Mouse (Mus musculus): ENCODE results near the gene Tssk4.

Tssk4 gene

DNA sequence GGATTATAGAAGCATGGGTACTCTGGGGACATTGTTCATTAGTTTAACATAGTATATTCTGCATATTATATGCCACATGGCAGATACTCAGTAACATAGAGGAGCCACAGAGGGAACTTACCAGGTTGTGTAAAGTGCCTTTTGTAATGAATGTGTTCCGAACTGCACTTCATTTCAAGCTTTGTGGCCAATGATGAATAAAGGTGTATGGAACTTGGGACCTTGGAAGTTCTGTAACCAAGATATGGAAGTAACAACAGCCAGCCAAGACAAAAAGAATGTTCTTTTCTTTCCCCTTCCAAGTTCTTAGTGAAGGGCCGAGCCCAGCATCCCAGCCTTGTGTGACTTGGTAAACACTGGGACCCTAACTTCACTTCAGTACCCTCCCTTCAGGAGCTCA lies at the start of gene Tssk4:
Gene Tssk4, plus strand, starts transcription at position 301 of the 400 bp plus-strand sequence.
- no peak for DNase-seq (ENCODE audit: low read depth, low spot score)

DNA sequence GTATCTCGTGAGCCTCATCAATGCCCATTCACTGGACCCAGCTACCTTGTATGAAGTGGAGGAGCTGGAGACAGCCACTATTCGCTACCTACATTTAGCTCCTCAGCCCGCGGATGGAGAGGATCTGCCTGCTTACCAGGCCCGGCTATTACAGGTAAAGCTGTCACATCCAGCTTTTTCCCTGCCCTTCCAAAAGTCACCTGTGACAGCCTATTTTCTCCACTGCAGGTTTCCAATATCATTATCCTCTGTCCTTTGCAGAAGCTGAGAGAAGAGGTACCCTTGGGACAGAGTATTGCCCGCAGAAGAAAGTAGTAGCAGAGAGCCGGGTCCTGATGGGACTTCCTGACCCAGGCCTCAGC lies 46.7 kb upstream of the Tssk4 start, which contains the start of gene Irf9:
Gene Irf9, plus strand, starts transcription at position 301 of the 362 bp plus-strand sequence.
- DNase-seq (ENCODE audit: low read depth, low spot score): no peak

GRCm38 (mm10) chr14:55603633-55604576 lies 46.1 kb upstream of the Tssk4 start:
- peak; percentile 99 for DNase-seq (ENCODE audit: low read depth, low spot score)

DNA sequence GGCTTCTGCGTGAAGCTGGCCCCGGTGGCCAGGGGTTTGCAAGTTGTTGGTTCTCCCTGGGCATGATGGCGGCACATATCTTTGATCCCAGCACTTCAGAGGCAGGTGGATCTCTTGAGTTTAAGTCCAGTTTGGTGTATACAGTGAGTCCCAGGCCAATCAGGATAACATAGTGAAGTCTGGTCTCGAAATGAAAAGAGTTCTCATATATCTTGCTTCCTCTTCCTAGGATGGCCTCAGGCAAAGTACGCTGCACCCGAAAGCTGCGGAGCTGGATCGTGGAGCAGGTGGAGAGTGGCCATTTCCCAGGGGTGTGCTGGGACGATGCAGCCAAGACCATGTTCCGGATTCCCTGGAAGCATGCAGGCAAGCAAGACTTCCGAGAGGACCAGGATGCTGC lies 45.2 kb upstream of the Tssk4 start:
- peak; percentile 29 for DNase-seq (ENCODE audit: low read depth, low spot score)

DNA sequence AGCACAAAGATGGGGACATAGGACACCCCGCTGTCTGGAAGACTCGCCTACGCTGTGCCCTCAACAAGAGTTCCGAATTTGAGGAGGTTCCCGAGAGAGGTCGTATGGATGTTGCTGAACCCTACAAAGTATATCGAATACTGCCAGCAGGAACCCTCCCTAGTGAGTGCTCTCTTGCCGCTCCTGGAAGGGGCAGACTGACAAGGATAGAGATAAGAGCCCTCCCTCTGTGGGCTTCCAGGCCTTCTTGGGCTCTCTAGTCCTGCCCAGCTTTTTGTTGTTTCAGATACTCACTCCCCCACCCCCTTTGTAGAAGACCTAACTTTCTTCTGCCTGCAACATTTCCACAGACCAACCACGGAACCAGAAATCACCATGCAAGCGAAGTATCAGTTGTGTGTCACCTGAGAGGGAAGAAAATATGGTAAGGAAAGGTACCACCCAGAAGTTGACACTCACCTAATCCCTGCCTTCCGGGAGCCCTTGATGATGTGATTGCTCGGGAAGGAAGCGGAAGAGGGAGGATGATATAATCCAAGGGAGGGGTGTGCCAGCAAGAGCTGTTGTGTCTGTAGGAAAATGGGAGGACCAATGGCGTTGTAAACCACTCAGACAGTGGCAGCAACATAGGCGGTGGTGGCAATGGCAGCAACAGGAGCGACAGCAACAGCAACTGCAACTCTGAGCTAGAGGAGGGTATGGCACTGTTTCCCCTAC lies 44.1 kb upstream of the Tssk4 start:
- DNase-seq (ENCODE audit: low read depth, low spot score): no peak

DNA sequence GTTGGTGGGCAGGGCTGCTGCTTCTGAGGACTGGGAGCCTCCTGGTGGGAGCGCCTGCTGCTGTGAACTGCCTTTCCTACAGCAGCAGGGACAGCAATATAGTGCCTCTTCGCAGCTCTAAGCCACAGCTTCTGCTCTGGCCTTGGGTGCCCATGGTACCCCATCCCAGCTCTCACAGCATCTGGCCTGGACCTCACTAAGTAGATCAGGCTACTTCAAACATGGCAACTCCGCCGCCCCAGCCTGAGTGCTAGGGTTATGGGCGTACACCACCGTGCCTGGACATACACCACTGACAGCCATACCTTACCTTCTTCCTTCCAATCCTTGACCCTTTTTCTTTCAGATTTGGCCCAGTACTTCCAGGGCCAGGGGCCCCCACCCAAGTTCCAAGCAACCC lies 41.6 kb upstream of the Tssk4 start:
- DNase-seq (ENCODE audit: low read depth, low spot score): no peak

DNA sequence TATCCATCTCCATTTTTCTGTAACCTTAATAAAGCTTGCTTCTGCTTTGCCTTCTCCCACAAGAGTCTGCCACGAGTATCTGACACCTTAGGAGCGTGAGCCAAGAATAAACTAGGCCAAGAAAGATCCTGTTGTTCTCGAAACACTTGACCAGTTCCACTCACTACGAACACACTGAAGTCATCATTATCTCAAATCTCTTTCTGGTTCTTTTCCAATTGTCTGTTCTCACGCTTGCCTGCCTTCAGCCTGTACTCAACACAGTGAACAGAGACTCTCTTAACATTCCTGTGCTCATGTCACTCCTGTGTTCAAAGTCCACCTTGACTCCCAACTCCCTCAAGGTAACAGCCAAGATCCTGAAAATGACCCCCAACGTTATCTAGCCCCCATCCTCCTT lies 36.6 kb upstream of the Tssk4 start:
- no peak for DNase-seq (ENCODE audit: low read depth, low spot score)

- DNase-seq (ENCODE audit: low read depth, low spot score): no peak
Measured at GRCm38 (mm10) chr14:55614565-55615178, 35.3 kb upstream of the Tssk4 start.

GRCm38 (mm10) chr14:55615876-55616275 lies 34.1 kb upstream of the Tssk4 start:
- DNase-seq (ENCODE audit: low read depth, low spot score): no peak

GRCm38 (mm10) chr14:55616844-55617243 lies 33.1 kb upstream of the Tssk4 start:
- no peak for DNase-seq (ENCODE audit: low read depth, low spot score)

- DNase-seq (ENCODE audit: low read depth, low spot score): peak; percentile 97
Measured at GRCm38 (mm10) chr14:55617822-55618221, 32.2 kb upstream of the Tssk4 start, which contains the start of gene Rec8. TSS of gene Rec8 (plus strand) at chr14:55618037.

GRCm38 (mm10) chr14:55618486-55619195 lies 31.3 kb upstream of the Tssk4 start:
- no peak for DNase-seq (ENCODE audit: low read depth, low spot score)

- DNase-seq (ENCODE audit: low read depth, low spot score): no peak
Measured at GRCm38 (mm10) chr14:55628077-55628827, 21.7 kb upstream of the Tssk4 start.

- DNase-seq (ENCODE audit: low read depth, low spot score): peak; percentile 68
Measured at GRCm38 (mm10) chr14:55629312-55629711, 20.7 kb upstream of the Tssk4 start.

GRCm38 (mm10) chr14:55634874-55635522 lies 15.0 kb upstream of the Tssk4 start:
- DNase-seq (ENCODE audit: low read depth, low spot score): peak; percentile 25

DNA sequence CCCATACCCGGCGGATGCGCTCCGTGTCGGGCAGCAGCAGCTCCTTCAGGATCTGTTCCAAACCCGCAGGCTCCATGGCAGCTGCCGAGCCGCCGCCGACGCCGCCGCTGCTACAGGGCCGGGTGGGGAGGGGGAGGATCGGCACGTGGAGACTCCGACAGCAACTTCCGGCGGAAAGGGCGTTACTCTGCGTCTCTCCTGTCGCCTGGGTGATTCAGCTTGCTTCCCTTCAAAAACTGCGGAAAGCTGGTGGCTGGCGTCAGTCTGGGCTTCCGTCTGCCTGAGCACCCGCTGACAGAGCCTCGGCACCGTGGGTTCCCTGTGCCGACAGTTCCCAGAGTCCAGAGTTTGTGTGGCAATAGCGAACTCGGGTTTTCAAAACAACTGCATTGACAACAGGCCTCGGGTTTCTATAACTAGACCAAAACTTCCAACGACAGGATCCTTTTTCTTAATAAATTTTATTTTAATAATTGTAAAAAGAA lies 14.4 kb upstream of the Tssk4 start, which contains the start of gene Ipo4:
Gene Ipo4, minus strand, starts transcription at position 435 of the 485 bp plus-strand sequence.
- DNase-seq (ENCODE audit: low read depth, low spot score): peak; percentile 90

GRCm38 (mm10) chr14:55637795-55638194 lies 12.2 kb upstream of the Tssk4 start, which contains the start of gene Gm49378:
TSS of gene Gm49378 (minus strand) at chr14:55637895.
- DNase-seq (ENCODE audit: low read depth, low spot score): no peak

- no peak for DNase-seq (ENCODE audit: low read depth, low spot score)
Measured at GRCm38 (mm10) chr14:55640816-55641215, 9.2 kb upstream of the Tssk4 start.

- DNase-seq (ENCODE audit: low read depth, low spot score): no peak
Measured at GRCm38 (mm10) chr14:55641291-55641690, 8.7 kb upstream of the Tssk4 start.

DNA sequence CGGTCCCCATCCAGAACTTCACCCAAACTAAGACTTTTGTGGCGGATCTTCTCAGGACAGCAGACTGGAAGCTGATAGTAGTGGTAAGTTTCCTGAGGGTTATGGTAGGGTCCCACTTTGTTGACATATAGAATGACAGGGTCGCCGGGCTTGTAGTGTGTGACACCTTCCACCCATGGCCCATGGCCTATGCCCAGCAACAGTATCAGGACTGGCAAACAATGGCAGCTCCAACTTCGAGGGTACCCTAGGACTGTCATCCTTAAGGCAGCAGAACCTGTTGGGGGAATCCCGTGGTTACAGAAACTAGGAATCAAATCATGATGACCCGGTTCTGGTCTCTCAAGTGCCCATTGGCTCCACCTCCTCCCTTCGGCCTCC lies 7.3 kb upstream of the Tssk4 start:
- no peak for DNase-seq (ENCODE audit: low read depth, low spot score)
